Mouse (Mus musculus): Measurements from ENCODE around the gene Etl4.

Gene Etl4

GRCm38 (mm10) chr2:20710589-20710988 lies 801.0 kb downstream of the Etl4 start:
- no peak for DNase-seq (ENCODE audit: low read depth)

GRCm38 (mm10) chr2:20711024-20711423 lies 801.4 kb downstream of the Etl4 start:
- DNase-seq (ENCODE audit: low read depth) = no peak

GRCm38 (mm10) chr2:20719105-20719504 lies 809.5 kb downstream of the Etl4 start:
- DNase-seq (ENCODE audit: low read depth) = no peak

- no peak for DNase-seq (ENCODE audit: low read depth)
These were observed 811.5 kb downstream of the Etl4 start for GRCm38 (mm10) chr2:20721098-20721497.

GRCm38 (mm10) chr2:20722165-20722991 lies 812.8 kb downstream of the Etl4 start:
- DNase-seq (ENCODE audit: low read depth) = peak; percentile 13

- DNase-seq (ENCODE audit: low read depth) = no peak
These were observed 814.6 kb downstream of the Etl4 start for GRCm38 (mm10) chr2:20723990-20724745.

GRCm38 (mm10) chr2:20726974-20727373 lies 817.4 kb downstream of the Etl4 start:
- DNase-seq (ENCODE audit: low read depth) = no peak

- no peak for DNase-seq (ENCODE audit: low read depth)
These were observed 818.3 kb downstream of the Etl4 start for GRCm38 (mm10) chr2:20727752-20728438.

- no peak for DNase-seq (ENCODE audit: low read depth)
These were observed 825.9 kb downstream of the Etl4 start for GRCm38 (mm10) chr2:20735444-20735843.

GRCm38 (mm10) chr2:20736324-20737015 lies 826.9 kb downstream of the Etl4 start:
- no peak for DNase-seq (ENCODE audit: low read depth)

- DNase-seq (ENCODE audit: low read depth) = peak; percentile 57
These were observed 827.7 kb downstream of the Etl4 start for GRCm38 (mm10) chr2:20737112-20737808.

- DNase-seq (ENCODE audit: low read depth) = no peak
These were observed 828.3 kb downstream of the Etl4 start for GRCm38 (mm10) chr2:20737837-20738236.

GRCm38 (mm10) chr2:20747723-20748122 lies 838.1 kb downstream of the Etl4 start:
- no peak for DNase-seq (ENCODE audit: low read depth)

- no peak for DNase-seq (ENCODE audit: low read depth)
These were observed 838.9 kb downstream of the Etl4 start for GRCm38 (mm10) chr2:20748481-20748880.

- DNase-seq (ENCODE audit: low read depth) = no peak
These were observed 840.1 kb downstream of the Etl4 start for GRCm38 (mm10) chr2:20749687-20750086.

- DNase-seq (ENCODE audit: low read depth) = no peak
These were observed 843.9 kb downstream of the Etl4 start for GRCm38 (mm10) chr2:20753282-20754110.

- DNase-seq (ENCODE audit: low read depth) = no peak
These were observed 847.4 kb downstream of the Etl4 start for GRCm38 (mm10) chr2:20756964-20757363.

GRCm38 (mm10) chr2:20759045-20759662 lies 849.6 kb downstream of the Etl4 start:
- no peak for DNase-seq (ENCODE audit: low read depth)

- DNase-seq (ENCODE audit: low read depth) = no peak
These were observed 851.7 kb downstream of the Etl4 start for GRCm38 (mm10) chr2:20761320-20761719.

- DNase-seq (ENCODE audit: low read depth) = no peak
These were observed 852.2 kb downstream of the Etl4 start for GRCm38 (mm10) chr2:20761751-20762150.

All from fibroblast of lung, adult 2 months (primary cell).